Mouse (Mus musculus) liver, embryonic 14.5 days (tissue): ENCODE measurements at regions not wholly inside any gene's neighbourhood (a gene's known extent, or its start where the extent isn't known, plus 50 kb on each side); places are given as distances from the start of the nearest gene placed in this dataset.

ENCODE experiments used
- CTCF ChIP-seq: IDR thresholded peaks from 2 replicates; pipeline ENCODE4 v1.5.1; 2016; ENCODE audit warnings: antibody characterized with exemption, low read depth, control low read depth
- EP300 ChIP-seq: IDR thresholded peaks from 2 replicates; pipeline ENCODE4 v1.6.1; 2016; ENCODE audit warnings: antibody characterized with exemption, low read depth

- TF ChIP-seq CTCF (no peak), EP300 (no peak)
These were observed 205.1 kb upstream of the Tmem132c start for GRCm38 (mm10) chr5:127036472-127036871.
